ENCODE assay signal across 22 mouse cellular contexts in genomic region chr17:80798281-80798980, GRCm38 (mm10).
A peak's percentile ranks its signal among the peaks of the same experiment; 100 is the strongest.
DNase-seq lines count a peak whose midpoint lies in the region; ATAC-seq and TF ChIP-seq lines count a peak whose summit lies in the region.
"Had no signal": no experiment of that assay in that cellular context is flagged by ENCODE, and none has a peak within 500 bp of the region (broad histone marks: within the 10 kb centered on the region; RNA-seq: fewer than 3 reads in every experiment).

No protein-coding gene starts in this region.

- TF ChIP-seq POLR2A in ES-Bruce4 (IDR thresholded peaks at IDR 0.05; ENCODE audit: insufficient read depth, low read length): no peak

- no peak overlapping the region for H3K9ac ChIP-seq in heart, embryonic 16.5 days (ENCODE audit: low read length)
- H3K9ac ChIP-seq in heart, embryonic 11.5 days (ENCODE audit: low read depth, low read length): no peak overlapping the region
- H3K9ac ChIP-seq in ES-Bruce4 (ENCODE audit: low read depth, poor library complexity, severe bottlenecking): no peak overlapping the region
- H3K9ac ChIP-seq: embryonic facial prominence, embryonic 12.5 days had no signal

- no peaks in the 10 kb centered on the region for H3K27me3 ChIP-seq in heart, embryonic 16.5 days (ENCODE audit: control insufficient read depth, insufficient read depth, low read length)
- no peaks in the 10 kb centered on the region for H3K27me3 ChIP-seq in heart, embryonic 11.5 days (ENCODE audit: control insufficient read depth, insufficient read depth, low read length)
- H3K27me3 ChIP-seq in ES-Bruce4 (ENCODE audit: control insufficient read depth, insufficient read depth, low read length, poor library complexity, severe bottlenecking): no peaks in the 10 kb centered on the region
- H3K27me3 ChIP-seq in Patski: no peaks in the 10 kb centered on the region
- no peaks in the 10 kb centered on the region for H3K27me3 ChIP-seq in limb, embryonic 10.5 days (ENCODE audit: low read depth, poor library complexity, severe bottlenecking)
- H3K27me3 ChIP-seq: embryonic facial prominence, embryonic 12.5 days had no signal

- no peak for ATAC-seq in heart, embryonic 16.5 days (replicated peaks; ENCODE audit: extremely low read depth, insufficient read depth, low FRiP score)
- no peak for ATAC-seq in heart, embryonic 11.5 days (replicated peaks; ENCODE audit: insufficient number of reproducible peaks, low FRiP score, low TSS enrichment)
- ATAC-seq in Patski: peak; percentile 54
- ATAC-seq: CD4-positive, CD25-positive, alpha-beta regulatory T cell, adult 4 months; forebrain, embryonic 14.5 days; hindbrain, postnatal 0 days; intestine, postnatal 0 days; lung, postnatal 0 days; midbrain, embryonic 16.5 days had no signal

- TF ChIP-seq CTCF in ES-Bruce4 (IDR thresholded peaks at IDR 0.05; ENCODE audit: low read depth, low read length) (no peak), Patski (IDR thresholded peaks at IDR 0.05) (no peak)

- no peak for TF ChIP-seq EP300 in ES-Bruce4 (IDR thresholded peaks at IDR 0.05; ENCODE audit: insufficient read depth, low read depth, low read length)

- 75% methylated on average over 6 of the region's 6 CpGs for WGBS in heart, embryonic 16.5 days
- 80% methylated on average over 6 of the region's 6 CpGs for WGBS in heart, embryonic 11.5 days (ENCODE audit: insufficient replicate concordance)
- 91% methylated on average over 6 of the region's 6 CpGs for WGBS in limb, embryonic 10.5 days

- no peak overlapping the region for H3K4me2 ChIP-seq in heart, embryonic 16.5 days (ENCODE audit: low read depth, low read length)
- H3K4me2 ChIP-seq in heart, embryonic 11.5 days: no peak overlapping the region
- H3K4me2 ChIP-seq: embryonic facial prominence, embryonic 12.5 days had no signal

- H3K4me3 ChIP-seq in heart, embryonic 16.5 days (ENCODE audit: low read length): no peak overlapping the region
- H3K4me3 ChIP-seq in heart, embryonic 11.5 days (ENCODE audit: low read depth, low read length): no peak overlapping the region
- H3K4me3 ChIP-seq in ES-Bruce4 (ENCODE audit: low read depth, low read length): no peak overlapping the region
- no peak overlapping the region for H3K4me3 ChIP-seq in limb, embryonic 10.5 days
- H3K4me3 ChIP-seq: embryonic facial prominence, embryonic 12.5 days; megakaryocyte, embryonic 14.5 days had no signal

- no peaks in the 10 kb centered on the region for H3K36me3 ChIP-seq in heart, embryonic 16.5 days (ENCODE audit: control insufficient read depth, insufficient read depth)
- no peaks in the 10 kb centered on the region for H3K36me3 ChIP-seq in heart, embryonic 11.5 days (ENCODE audit: control insufficient read depth, insufficient read depth, low read length)
- no peaks in the 10 kb centered on the region for H3K36me3 ChIP-seq in ES-Bruce4 (ENCODE audit: control insufficient read depth, insufficient read depth, low read length, poor library complexity, severe bottlenecking)
- no peaks in the 10 kb centered on the region for H3K36me3 ChIP-seq in limb, embryonic 10.5 days
- H3K36me3 ChIP-seq: embryonic facial prominence, embryonic 12.5 days; G1E had no signal

- H3K4me1 ChIP-seq in heart, embryonic 16.5 days (ENCODE audit: control insufficient read depth, insufficient read depth, low read length): peaks cover 30% of the 10 kb centered on the region
- peaks cover 16% of the 10 kb centered on the region for H3K4me1 ChIP-seq in heart, embryonic 11.5 days (ENCODE audit: control insufficient read depth, insufficient read depth, low read length)
- H3K4me1 ChIP-seq in ES-Bruce4 (ENCODE audit: control insufficient read depth, insufficient read depth, low read length): peaks cover 5% of the 10 kb centered on the region
- peaks cover 27% of the 10 kb centered on the region for H3K4me1 ChIP-seq in limb, embryonic 10.5 days

- in situ Hi-C loops in Patski (cut with MboI; ENCODE audit: low pct_unique_long_range_greater_than_20kb): loop anchor here (5.0 kb wide), 1 partner anchor 94 kb away; no protein-coding TSS in a partner anchor

- CTCF ChIA-PET in Patski (lab: Charles Lee): interaction anchor here (0.7 to 2.0 kb wide), 4 partner anchors 13 to 184 kb away, joined by 3 to 9 read pairs (median 4); no protein-coding TSS in a partner anchor

- POLR2A ChIA-PET in Patski (lab: Charles Lee): interaction anchor here (1.0 to 1.2 kb wide), 2 partner anchors 14 to 35 kb away, joined by 3 to 6 read pairs; no protein-coding TSS in a partner anchor

- H3K27ac ChIP-seq in heart, embryonic 16.5 days (ENCODE audit: low read length): peak overlapping the region; percentile 62
- no peak overlapping the region for H3K27ac ChIP-seq in heart, embryonic 11.5 days (ENCODE audit: low read depth, low read length)
- H3K27ac ChIP-seq in ES-Bruce4 (ENCODE audit: insufficient read depth, low read length): peak overlapping the region; percentile 9; the same call in 1 of the 2 replicates
- peak overlapping the region; percentile 23; the same call in 1 of the 2 replicates for H3K27ac ChIP-seq in limb, embryonic 10.5 days
- H3K27ac ChIP-seq: embryonic facial prominence, embryonic 12.5 days; hindbrain, postnatal 0 days had no signal

- 0 out of 2 replicates have a peak, but pooled peaks cover 3% of the 10 kb centered on the region for H3K9me3 ChIP-seq in heart, embryonic 16.5 days (replicated peaks; ENCODE audit: control insufficient read depth, low read length)
- no peaks in the 10 kb centered on the region for H3K9me3 ChIP-seq in heart, embryonic 11.5 days (replicated peaks; ENCODE audit: control insufficient read depth, low read length)
- peaks cover 10% of the 10 kb centered on the region; the same call in 1 of the 2 replicates for H3K9me3 ChIP-seq in ES-Bruce4 (replicated peaks; ENCODE audit: control insufficient read depth, insufficient read depth, low read length, poor library complexity, severe bottlenecking)
- no peaks in the 10 kb centered on the region for H3K9me3 ChIP-seq in limb, embryonic 10.5 days (replicated peaks)
- H3K9me3 ChIP-seq: embryonic facial prominence, embryonic 12.5 days had no signal

- DNase-seq in Patski (ENCODE audit: low read depth, low spot score): peak; percentile 65
- no peak for DNase-seq in limb, embryonic 10.5 days (ENCODE audit: low spot score)
- DNase-seq in frontal cortex, postnatal 10 days (ENCODE audit: low spot score in 2 of 2): no peak
- no peak for DNase-seq in thymus, postnatal 25 days
- DNase-seq: adrenal gland, adult 2 months; cerebellum, adult 9-10 months; gastrocnemius, postnatal 36 days; layer of hippocampus, postnatal 36 days; liver; retina, postnatal 1 day had no signal
